Mouse (Mus musculus) erythroblast, adult 5-6 weeks (primary cell): ENCODE data around the gene Grm2. TPM values are rescaled to one million over a fixed set of nuclear protein-coding genes. Genes with fewer than 3 reads are reported as not detected.
A peak's percentile ranks its signal among the peaks of the same experiment; 100 is the strongest.
"Not testable (repeated sequence)": the region's sequence is repeated elsewhere in the genome, so short reads cannot be mapped to it uniquely, and the experiment has no call there.

Experiments used
- ATAC-seq: replicated peaks from 2 replicates; pipeline ENCODE4 v1.8.0; 2016; ENCODE audit warnings: moderate number of reproducible peaks, mild to moderate bottlenecking, moderate TSS enrichment, inconsistent platforms; ENCODE audit not compliant: poor library complexity, low FRiP score, severe bottlenecking
- total RNA-seq, 2 experiments: library from RNA; stranded (forward) in 1 of 2; stranded (reverse) in 1 of 2; fragments of 150-400 nt in 1 of 2; fragments of 200-764, 138-1000 nt in 1 of 2; gene quantifications; 2 replicates each; pipeline versions ENCODE4 v1.2.3 to v1.2.4; 2015 to 2017; ENCODE audit warnings: low replicate concordance in 2 of 2

The Grm2 gene
- total RNA-seq, 2 experiments from 2014 or later: not detected

- no peak for ATAC-seq
Observed at GRCm38 (mm10) chr9:106657592-106657991, 1.7 kb upstream of the Grm2 start.

GRCm38 (mm10) chr9:106656820-106657219 is 938 bp upstream of the Grm2 start:
- ATAC-seq: no peak

- ATAC-seq: no peak
Observed at GRCm38 (mm10) chr9:106652720-106653119, 3.2 kb downstream of the Grm2 start.

GRCm38 (mm10) chr9:106647226-106647625 is 8.7 kb downstream of the Grm2 start:
- ATAC-seq: no peak

GRCm38 (mm10) chr9:106645684-106646271 is 10.1 kb downstream of the Grm2 start:
- no peak for ATAC-seq

- no peak for ATAC-seq
Observed at GRCm38 (mm10) chr9:106643787-106644186, 12.1 kb downstream of the Grm2 start.

GRCm38 (mm10) chr9:106643128-106643527 is 12.8 kb downstream of the Grm2 start:
- ATAC-seq: peak; percentile 74

- no peak for ATAC-seq
Observed at GRCm38 (mm10) chr9:106641346-106641745, 14.5 kb downstream of the Grm2 start.

- no peak for ATAC-seq
Observed at GRCm38 (mm10) chr9:106638154-106638553, 17.7 kb downstream of the Grm2 start.

GRCm38 (mm10) chr9:106632185-106632584 is 23.7 kb downstream of the Grm2 start:
- no peak for ATAC-seq

GRCm38 (mm10) chr9:106627796-106628195 is 28.1 kb downstream of the Grm2 start:
- ATAC-seq: not testable (repeated sequence)

GRCm38 (mm10) chr9:106626282-106626681 is 29.6 kb downstream of the Grm2 start, which contains the start of gene Iqcf6:
TSS of gene Iqcf6 (plus strand) at chr9:106626582.
- no peak for ATAC-seq

- ATAC-seq: no peak
Observed at GRCm38 (mm10) chr9:106617496-106617895, 38.4 kb downstream of the Grm2 start.

- ATAC-seq: no peak
Observed at GRCm38 (mm10) chr9:106616306-106616705, 39.6 kb downstream of the Grm2 start.

GRCm38 (mm10) chr9:106614616-106615015 is 41.3 kb downstream of the Grm2 start:
- ATAC-seq: no peak

- ATAC-seq: no peak
Observed at GRCm38 (mm10) chr9:106613951-106614350, 41.9 kb downstream of the Grm2 start.

- ATAC-seq: no peak
Observed at GRCm38 (mm10) chr9:106610727-106611126, 45.2 kb downstream of the Grm2 start.

- ATAC-seq: no peak
Observed at GRCm38 (mm10) chr9:106600546-106600945, 55.3 kb downstream of the Grm2 start.

GRCm38 (mm10) chr9:106598466-106598865 is 57.4 kb downstream of the Grm2 start:
- ATAC-seq: no peak

- no peak for ATAC-seq
Observed at GRCm38 (mm10) chr9:106595836-106596235, 60.0 kb downstream of the Grm2 start.

GRCm38 (mm10) chr9:106595402-106595801 is 60.5 kb downstream of the Grm2 start:
- not testable (repeated sequence) for ATAC-seq
